Mouse (Mus musculus): Measurements from ENCODE around the gene Mcm8. TPM values are rescaled to one million over a fixed set of nuclear protein-coding genes. Genes with fewer than 3 reads are reported as not detected.

Mcm8 gene
- polyA plus RNA-seq, 1 experiment from 2014 or later = 8.9 TPM

- WGBS (ENCODE audit: insufficient replicate concordance) = 59% methylated on average over 10 of the region's 10 CpGs
- ATAC-seq (ENCODE audit: low read depth) (no peak), DNase-seq (no peak)
- H3K36me3 ChIP-seq = no peaks in the 10 kb centered on the region
- H3K27ac ChIP-seq = no peak overlapping the region
- no peak overlapping the region for H3K4me3 ChIP-seq (replicated peaks)
- H3K4me2 ChIP-seq = no peak overlapping the region
- no peaks in the 10 kb centered on the region for H3K9me3 ChIP-seq (replicated peaks)
- peaks cover 26% of the 10 kb centered on the region for H3K27me3 ChIP-seq
- no peaks in the 10 kb centered on the region for H3K4me1 ChIP-seq (replicated peaks)
- H3K9ac ChIP-seq = no peak overlapping the region
Observed at GRCm38 (mm10) chr2:132873657-132874326, 57.9 kb downstream of the Mcm8 start.

GRCm38 (mm10) chr2:132876991-132877390 lies 61.0 kb downstream of the Mcm8 start:
- no peak overlapping the region for H3K9ac ChIP-seq
- ATAC-seq (ENCODE audit: low read depth) = no peak
- no peaks in the 10 kb centered on the region for H3K36me3 ChIP-seq
- no peak overlapping the region for H3K4me3 ChIP-seq (replicated peaks)
- H3K4me1 ChIP-seq (replicated peaks) = peaks cover 10% of the 10 kb centered on the region
- peaks cover 58% of the 10 kb centered on the region for H3K27me3 ChIP-seq
- H3K4me2 ChIP-seq = no peak overlapping the region
- no peak overlapping the region for H3K27ac ChIP-seq
- 32% methylated on average over 1 of the region's 1 CpGs for WGBS (ENCODE audit: insufficient replicate concordance)
- no peak for DNase-seq
- no peaks in the 10 kb centered on the region for H3K9me3 ChIP-seq (replicated peaks)

DNA sequence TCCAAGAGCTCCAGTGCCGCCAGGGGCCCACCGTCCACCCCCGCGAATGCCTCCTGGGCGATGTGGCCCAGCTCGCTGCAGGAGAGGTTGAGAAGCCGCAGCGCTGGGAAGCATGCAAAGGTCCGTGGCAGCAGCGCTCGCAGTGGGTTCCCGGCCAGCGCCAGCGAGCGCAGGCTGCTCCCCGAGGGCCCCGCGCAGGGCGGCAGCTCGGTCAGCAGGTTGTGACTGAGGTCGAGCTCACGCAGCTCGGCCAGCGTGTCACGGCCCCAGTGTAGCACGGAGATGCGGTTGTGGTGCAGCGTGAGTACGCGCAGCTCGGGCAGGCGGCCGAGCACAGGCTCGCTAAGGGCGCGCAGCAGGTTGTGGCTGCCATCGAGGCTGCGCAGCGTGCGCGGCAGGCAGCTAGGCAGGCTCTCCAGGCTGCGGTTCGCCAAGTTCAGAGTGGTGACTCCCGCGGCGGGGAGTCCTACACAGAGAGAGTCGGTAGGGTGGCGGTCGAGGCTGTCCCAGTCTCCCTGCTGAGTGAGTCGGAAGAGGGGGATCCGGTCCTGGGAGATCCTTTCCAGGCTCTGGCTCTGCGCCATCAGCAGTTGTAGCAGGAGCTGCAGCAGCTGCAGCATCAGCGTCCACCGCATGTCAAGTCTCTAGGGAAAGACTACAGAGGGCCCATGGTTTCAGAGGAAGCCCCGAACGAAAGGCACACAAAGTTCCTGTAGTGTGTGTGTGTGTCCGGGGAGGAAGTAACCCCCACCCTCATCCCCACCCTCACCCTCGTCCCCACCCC lies 63.5 kb downstream of the Mcm8 start:
- no peak for DNase-seq
- H3K4me1 ChIP-seq (replicated peaks) = peaks cover 10% of the 10 kb centered on the region
- H3K9ac ChIP-seq = no peak overlapping the region
- H3K4me3 ChIP-seq (replicated peaks) = peak overlapping the region; percentile 41
- peak overlapping the region; percentile 64 for H3K4me2 ChIP-seq
- H3K27ac ChIP-seq = no peak overlapping the region; the same call in 1 of the 2 replicates
- H3K36me3 ChIP-seq = no peaks in the 10 kb centered on the region
- peaks cover 58% of the 10 kb centered on the region for H3K27me3 ChIP-seq
- H3K9me3 ChIP-seq (replicated peaks) = no peaks in the 10 kb centered on the region
- ATAC-seq (ENCODE audit: low read depth) = peak; percentile 45
- under 1% methylated on average over 58 of the region's 58 CpGs for WGBS (ENCODE audit: insufficient replicate concordance)

DNA sequence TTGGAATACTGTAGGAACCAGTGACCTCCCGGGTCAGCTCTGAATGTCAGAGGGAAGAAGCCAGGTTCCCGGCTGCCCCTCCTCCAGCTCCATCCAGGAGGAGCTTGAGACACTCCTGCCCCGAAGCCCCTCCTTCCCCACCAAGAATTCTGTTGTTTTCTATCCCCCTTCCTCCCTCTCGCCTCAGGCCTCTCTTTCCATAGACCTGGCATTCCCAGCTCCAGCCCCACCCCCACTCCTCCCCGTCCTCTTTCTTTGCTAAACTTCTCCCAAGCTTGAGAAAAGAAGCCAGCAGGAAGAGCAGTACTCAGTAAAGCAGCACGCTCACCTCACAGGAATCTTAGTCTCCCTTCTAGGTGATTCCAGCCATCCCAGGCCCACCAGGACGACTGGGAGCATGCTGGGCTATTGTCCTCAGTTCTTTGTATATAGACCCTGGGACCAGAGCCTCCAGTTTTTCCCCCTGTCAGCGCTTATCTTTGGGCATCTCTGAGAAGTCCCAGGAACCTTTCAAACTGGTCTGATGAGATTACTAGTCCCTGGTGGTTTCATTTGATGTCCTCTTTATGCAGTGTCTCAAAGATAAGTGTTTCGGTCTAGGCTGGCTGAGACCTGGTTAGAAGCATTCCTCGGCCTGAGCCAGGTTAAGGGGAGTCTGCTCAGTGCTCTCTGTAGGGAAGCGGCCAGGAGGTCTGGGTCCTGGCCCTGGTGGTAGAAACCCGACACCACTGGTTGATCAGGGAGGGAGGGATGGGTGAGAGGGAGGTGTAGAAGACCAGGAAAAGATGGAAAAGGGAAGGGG lies 65.1 kb downstream of the Mcm8 start, which contains the start of gene Lrrn4:
Gene Lrrn4 (minus strand): TSS at position 48 of the 802 bp plus-strand sequence.
- no peak within 1 kb of the TSS; the same call in 1 of the 2 replicates for H3K27ac ChIP-seq
- no peak for ATAC-seq (ENCODE audit: low read depth)
- no peak for DNase-seq
- H3K27me3 ChIP-seq = peaks cover 58% of the 10 kb centered on the region
- no peaks in the 10 kb centered on the region for H3K9me3 ChIP-seq (replicated peaks)
- peaks cover 10% of the 10 kb centered on the region for H3K4me1 ChIP-seq (replicated peaks)
- no peaks in the 10 kb centered on the region for H3K36me3 ChIP-seq
- WGBS (ENCODE audit: insufficient replicate concordance) = 13% methylated on average over 12 of the region's 12 CpGs
- H3K4me2 ChIP-seq = peak within 1 kb of the TSS; percentile 64
- H3K9ac ChIP-seq = no peak within 1 kb of the TSS
- peak within 1 kb of the TSS; percentile 41 for H3K4me3 ChIP-seq (replicated peaks)

DNA sequence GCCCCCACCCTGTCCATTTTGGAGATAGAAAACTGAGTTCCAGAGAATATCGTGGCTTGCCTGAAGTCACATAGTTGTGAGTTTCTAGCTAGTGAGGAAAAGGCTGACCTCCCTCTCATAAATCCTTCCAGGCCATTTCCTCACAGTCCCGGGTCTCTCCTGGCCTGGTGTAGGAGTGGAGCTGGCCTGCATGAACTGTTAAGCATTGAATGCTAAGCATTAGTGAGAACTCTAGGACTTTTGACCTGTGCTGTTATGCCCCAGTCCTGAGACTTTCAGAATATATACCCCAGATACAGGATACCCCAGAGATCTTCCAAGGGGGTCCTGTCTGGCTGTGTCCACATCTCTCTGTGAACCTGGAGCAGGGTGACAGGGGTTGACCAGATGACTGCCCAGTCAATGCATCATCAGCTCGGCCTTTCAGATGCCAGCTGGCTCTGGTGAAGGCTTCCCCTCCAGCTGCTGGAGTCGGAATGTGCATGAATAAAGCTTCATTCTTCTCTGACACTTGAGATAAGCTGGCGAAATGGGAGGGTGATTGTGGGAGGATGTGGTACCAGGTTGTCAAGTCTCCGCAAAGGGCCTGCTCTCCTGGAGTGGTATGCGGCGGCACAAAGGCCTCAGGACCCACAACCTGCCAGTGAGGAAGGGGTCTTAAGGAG lies 68.5 kb downstream of the Mcm8 start:
- 54% methylated on average over 8 of the region's 8 CpGs for WGBS (ENCODE audit: insufficient replicate concordance)
- Histone ChIP-seq H3K4me2 (no peak overlapping the region), H3K4me1 (replicated peaks) (peaks cover 5% of the 10 kb centered on the region; the same call in 1 of the 2 replicates), H3K9ac (no peak overlapping the region), H3K36me3 (no peaks in the 10 kb centered on the region), H3K4me3 (replicated peaks) (no peak overlapping the region), H3K27me3 (peaks cover 26% of the 10 kb centered on the region), H3K9me3 (replicated peaks) (no peaks in the 10 kb centered on the region), H3K27ac (no peak overlapping the region)
- ATAC-seq (ENCODE audit: low read depth) (no peak), DNase-seq (no peak)

- ATAC-seq (ENCODE audit: low read depth) = no peak
- Histone ChIP-seq H3K9me3 (replicated peaks) (no peaks in the 10 kb centered on the region), H3K9ac (no peak overlapping the region), H3K4me1 (replicated peaks) (0 out of 2 replicates have a peak, but pooled peaks cover 3% of the 10 kb centered on the region), H3K27ac (no peak overlapping the region), H3K27me3 (peaks cover 17% of the 10 kb centered on the region), H3K36me3 (no peaks in the 10 kb centered on the region), H3K4me3 (replicated peaks) (no peak overlapping the region), H3K4me2 (no peak overlapping the region)
- 73% methylated on average over 7 of the region's 7 CpGs for WGBS (ENCODE audit: insufficient replicate concordance)
- no peak for DNase-seq
Observed at GRCm38 (mm10) chr2:132885312-132885711, 69.4 kb downstream of the Mcm8 start.

Other genes with a start within 250 kb of the Mcm8 start
- 64.5 and 67.6 TPM in 2 replicates for gene Gpcpd1, start 228.4 kb upstream of the Mcm8 start, polyA plus RNA-seq (2015; fragmentation: Nextera tagmentation; extraction: Ambion mirVana)
- 11.1 and 12.1 TPM in 2 replicates for gene Shld1, start 129.2 kb upstream of the Mcm8 start, polyA plus RNA-seq (2015; fragmentation: Nextera tagmentation; extraction: Ambion mirVana)
- 0.20 and 0.23 TPM in 2 replicates for gene Chgb, start 34.9 kb upstream of the Mcm8 start, polyA plus RNA-seq (2015; fragmentation: Nextera tagmentation; extraction: Ambion mirVana)
- 31.7 and 33.0 TPM in 2 replicates for gene Trmt6, start 86 bp upstream of the Mcm8 start, polyA plus RNA-seq (2015; fragmentation: Nextera tagmentation; extraction: Ambion mirVana)
- 8.7 and 10.2 TPM in 2 replicates for gene Crls1, start 30.5 kb downstream of the Mcm8 start, polyA plus RNA-seq (2015; fragmentation: Nextera tagmentation; extraction: Ambion mirVana)
- 1.1 and 1.2 TPM in 2 replicates for gene Lrrn4, start 64.8 kb downstream of the Mcm8 start, polyA plus RNA-seq (2015; fragmentation: Nextera tagmentation; extraction: Ambion mirVana)
- gene Fermt1, start 129.8 kb downstream of the Mcm8 start, polyA plus RNA-seq (2015; fragmentation: Nextera tagmentation; extraction: Ambion mirVana) = 0.03 and 0.13 TPM in 2 replicates

All from liver, embryonic 13.5 days (tissue).